Mouse (Mus musculus) heart, embryonic 15.5 days (tissue): ENCODE results near the gene Prkg1. TPM values are rescaled to one million over a fixed set of nuclear protein-coding genes. Genes with fewer than 3 reads are reported as not detected.

Experiments
- ATAC-seq: fragments of 200-750 bp; cut with Nextera tagmentation; replicated peaks from 2 replicates; pipeline ENCODE4 v1.8.0; 2017; ENCODE audit warnings: low read depth, moderate TSS enrichment; ENCODE audit not compliant: insufficient number of reproducible peaks, insufficient read depth, low FRiP score
- H3K27ac ChIP-seq: fragments of 300-500 bp; sonication (generic); 2 replicates; pipeline ENCODE4 v1.5.1; 2015; ENCODE audit warnings: mild to moderate bottlenecking, inconsistent platforms
- H3K27me3 ChIP-seq: fragments of 300-500 bp; sonication (generic); 2 replicates; pipeline ENCODE4 v1.6.1; 2015; ENCODE audit warnings: inconsistent platforms
- H3K36me3 ChIP-seq: fragments of 300-500 bp; sonication (generic); 2 replicates; pipeline ENCODE4 v1.6.1; 2015; ENCODE audit warnings: mild to moderate bottlenecking, inconsistent platforms
- H3K4me1 ChIP-seq: fragments of 300-500 bp; sonication (generic); replicated peaks from 2 replicates; pipeline ENCODE4 v1.6.1; 2015; ENCODE audit warnings: inconsistent platforms
- H3K4me2 ChIP-seq: fragments of 300-500 bp; sonication (generic); 2 replicates; pipeline ENCODE4 v1.6.1; 2015; ENCODE audit warnings: inconsistent platforms, mild to moderate bottlenecking, moderate library complexity
- H3K4me3 ChIP-seq: fragments of 300-500 bp; sonication (generic); 2 replicates; pipeline ENCODE4 v1.5.1; 2015; ENCODE audit warnings: mild to moderate bottlenecking, inconsistent platforms
- H3K9ac ChIP-seq: fragments of 300-500 bp; sonication (generic); 2 replicates; pipeline ENCODE4 v1.6.1; 2015; ENCODE audit warnings: mild to moderate bottlenecking, inconsistent platforms
- H3K9me3 ChIP-seq: fragments of 300-500 bp; sonication (generic); replicated peaks from 2 replicates; pipeline ENCODE4 v1.6.1; 2016; ENCODE audit warnings: inconsistent platforms
- WGBS: fragments of 180-500 bp; shearing (Covaris S2); methylation state at CpG from one replicate; pipeline ENCODE4 v1.1.7; 2015; ENCODE audit warnings: mixed read lengths; 5-methylcytosine and 5-hydroxymethylcytosine counted together
- polyA plus RNA-seq: library from polyadenylated mRNA; unstranded; fragments of >200 nt; fragmentation: Nextera tagmentation; extraction: Ambion mirVana; gene quantifications from 2 replicates; pipeline ENCODE4 v1.2.1, GENCODE M21; 2015

The Prkg1 gene
- polyA plus RNA-seq, 1 experiment from 2014 or later, result 6.0 TPM

DNA sequence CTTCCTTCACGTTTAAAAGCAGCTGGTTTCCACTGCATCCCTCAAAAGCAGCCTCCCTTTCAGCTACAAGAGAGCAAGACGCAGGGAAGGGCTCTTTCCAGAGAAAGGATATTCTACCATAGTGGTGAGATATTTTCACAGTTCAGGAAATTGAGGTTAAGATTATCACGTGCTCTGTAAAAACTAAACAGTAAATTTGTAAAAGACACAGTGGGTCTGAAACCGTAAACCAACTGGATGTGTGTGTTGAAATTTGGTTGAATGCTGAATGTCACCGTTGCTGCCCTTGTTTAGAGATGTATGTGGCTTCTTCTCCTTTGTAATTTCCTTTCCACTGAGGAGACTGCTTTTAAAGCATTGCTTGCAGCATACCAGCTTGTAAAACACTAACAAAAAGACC lies 565.2 kb downstream of the Prkg1 start:
- no peak overlapping the region for H3K4me3 ChIP-seq
- WGBS, result 45% methylated on average over 5 of the region's 5 CpGs
- no peak overlapping the region for H3K4me2 ChIP-seq
- H3K36me3 ChIP-seq, result no peaks in the 10 kb centered on the region
- no peaks in the 10 kb centered on the region for H3K9me3 ChIP-seq
- H3K27me3 ChIP-seq, result no peaks in the 10 kb centered on the region
- no peak overlapping the region for H3K9ac ChIP-seq
- no peak for ATAC-seq
- peaks cover 7% of the 10 kb centered on the region; the same call in 1 of the 2 replicates for H3K4me1 ChIP-seq
- H3K27ac ChIP-seq, result no peak overlapping the region

DNA sequence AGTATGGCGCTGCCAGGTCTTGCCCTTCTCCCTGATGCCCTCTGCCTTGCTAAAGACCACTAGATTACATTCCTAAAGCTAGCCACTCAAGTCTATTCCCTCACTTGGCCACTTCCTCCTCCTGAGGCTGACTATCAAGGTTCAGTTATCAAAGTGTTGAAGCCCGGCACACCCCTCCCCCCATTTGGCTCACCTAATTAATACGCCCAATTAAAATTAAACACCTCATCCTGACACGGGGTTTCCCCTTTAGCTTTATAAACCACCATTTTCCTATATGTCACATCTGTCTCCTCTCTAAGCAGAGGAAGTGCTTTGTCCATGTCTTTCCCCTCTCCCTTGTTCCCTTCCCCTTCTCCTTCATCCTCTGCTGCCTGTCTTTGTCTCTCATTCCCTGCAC lies 566.4 kb downstream of the Prkg1 start:
- Histone ChIP-seq H3K27ac (no peak overlapping the region), H3K9ac (no peak overlapping the region), H3K9me3 (no peaks in the 10 kb centered on the region), H3K4me3 (no peak overlapping the region), H3K36me3 (no peaks in the 10 kb centered on the region), H3K27me3 (no peaks in the 10 kb centered on the region), H3K4me2 (no peak overlapping the region), H3K4me1 (peaks cover 7% of the 10 kb centered on the region; the same call in 1 of the 2 replicates)
- 61% methylated on average over 4 of the region's 4 CpGs for WGBS
- no peak for ATAC-seq

DNA sequence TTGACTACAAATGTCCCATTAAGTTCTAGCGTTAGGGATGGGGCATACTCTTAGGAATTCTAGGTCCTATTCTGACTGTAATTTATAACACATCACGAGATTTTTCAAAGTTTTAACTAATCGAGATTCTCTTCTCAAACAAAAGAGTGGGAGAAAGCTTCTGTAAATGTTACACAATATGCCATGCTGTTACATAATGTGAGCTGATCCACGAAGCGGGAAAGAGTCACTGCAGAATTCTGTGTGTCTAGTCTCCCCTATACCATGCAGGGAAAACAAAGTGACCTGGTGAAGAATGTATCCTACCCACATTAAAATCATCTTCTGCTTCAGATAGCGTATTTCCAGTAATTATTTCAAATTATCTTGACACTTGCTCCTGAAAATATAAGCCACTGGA lies 567.8 kb downstream of the Prkg1 start:
- Histone ChIP-seq H3K9ac (no peak overlapping the region), H3K36me3 (no peaks in the 10 kb centered on the region), H3K9me3 (no peaks in the 10 kb centered on the region), H3K4me2 (no peak overlapping the region), H3K27me3 (no peaks in the 10 kb centered on the region), H3K4me1 (peaks cover 7% of the 10 kb centered on the region; the same call in 1 of the 2 replicates), H3K27ac (no peak overlapping the region), H3K4me3 (no peak overlapping the region)
- WGBS, result 85% methylated on average over 6 of the region's 6 CpGs
- ATAC-seq, result no peak

DNA sequence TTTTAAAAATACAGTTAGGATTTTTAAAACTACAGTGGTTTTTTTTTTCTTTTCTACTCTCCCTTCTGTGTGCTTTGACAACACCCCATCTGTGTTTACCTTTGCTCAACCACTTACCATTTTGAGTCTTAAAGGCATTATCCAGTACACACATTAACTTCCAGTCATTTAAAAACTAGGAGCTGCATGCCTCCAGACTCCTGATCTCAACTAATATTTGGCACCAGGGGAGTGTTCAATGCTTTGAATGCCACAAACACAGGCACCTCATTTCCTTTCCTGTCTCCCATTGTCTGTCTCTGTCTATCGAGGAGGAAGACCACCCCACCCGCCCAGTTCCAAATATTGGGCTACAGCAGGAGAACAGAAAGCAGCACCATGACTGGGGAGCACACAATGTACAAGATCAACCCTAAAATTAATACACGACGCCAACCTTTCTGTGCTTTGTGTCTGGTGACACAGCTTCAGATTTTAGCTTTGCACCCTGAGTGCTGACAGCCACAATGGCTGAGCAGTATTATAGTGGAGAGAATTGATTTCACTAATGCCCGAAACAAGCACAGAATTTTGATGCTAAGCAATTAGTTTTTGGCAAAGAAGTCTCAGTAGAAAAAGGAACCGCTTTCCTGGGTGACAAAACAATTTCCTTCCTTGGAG lies 576.1 kb downstream of the Prkg1 start:
- ATAC-seq, result no peak
- WGBS, result 75% methylated on average over 6 of the region's 6 CpGs
- Histone ChIP-seq H3K4me3 (no peak overlapping the region), H3K27me3 (no peaks in the 10 kb centered on the region), H3K9me3 (no peaks in the 10 kb centered on the region), H3K4me1 (no peaks in the 10 kb centered on the region), H3K36me3 (no peaks in the 10 kb centered on the region), H3K9ac (no peak overlapping the region), H3K27ac (no peak overlapping the region), H3K4me2 (no peak overlapping the region)

DNA sequence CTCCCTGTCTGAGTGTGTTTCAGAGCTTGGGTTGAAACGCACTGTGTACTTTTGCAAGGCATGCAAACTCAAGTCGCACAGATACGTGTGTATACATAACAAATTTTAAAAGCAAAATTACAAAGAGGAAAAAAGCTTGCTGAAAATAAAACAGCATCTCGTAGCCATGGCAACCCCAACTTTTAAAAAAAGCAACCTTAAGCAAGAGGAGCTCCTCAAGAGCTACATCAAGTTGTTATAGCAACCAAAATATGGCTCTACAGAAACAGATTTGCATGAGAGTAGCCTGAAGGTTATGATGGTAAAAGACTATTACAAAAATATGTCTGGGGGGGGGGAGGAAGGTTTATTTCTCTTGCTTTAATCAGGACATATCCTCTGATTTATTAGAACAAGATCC lies 584.1 kb downstream of the Prkg1 start:
- Histone ChIP-seq H3K36me3 (no peaks in the 10 kb centered on the region), H3K4me2 (no peak overlapping the region), H3K4me1 (no peaks in the 10 kb centered on the region), H3K4me3 (no peak overlapping the region), H3K27ac (no peak overlapping the region), H3K27me3 (no peaks in the 10 kb centered on the region), H3K9me3 (no peaks in the 10 kb centered on the region), H3K9ac (no peak overlapping the region)
- WGBS, result 80% methylated on average over 4 of the region's 4 CpGs
- ATAC-seq, result no peak

DNA sequence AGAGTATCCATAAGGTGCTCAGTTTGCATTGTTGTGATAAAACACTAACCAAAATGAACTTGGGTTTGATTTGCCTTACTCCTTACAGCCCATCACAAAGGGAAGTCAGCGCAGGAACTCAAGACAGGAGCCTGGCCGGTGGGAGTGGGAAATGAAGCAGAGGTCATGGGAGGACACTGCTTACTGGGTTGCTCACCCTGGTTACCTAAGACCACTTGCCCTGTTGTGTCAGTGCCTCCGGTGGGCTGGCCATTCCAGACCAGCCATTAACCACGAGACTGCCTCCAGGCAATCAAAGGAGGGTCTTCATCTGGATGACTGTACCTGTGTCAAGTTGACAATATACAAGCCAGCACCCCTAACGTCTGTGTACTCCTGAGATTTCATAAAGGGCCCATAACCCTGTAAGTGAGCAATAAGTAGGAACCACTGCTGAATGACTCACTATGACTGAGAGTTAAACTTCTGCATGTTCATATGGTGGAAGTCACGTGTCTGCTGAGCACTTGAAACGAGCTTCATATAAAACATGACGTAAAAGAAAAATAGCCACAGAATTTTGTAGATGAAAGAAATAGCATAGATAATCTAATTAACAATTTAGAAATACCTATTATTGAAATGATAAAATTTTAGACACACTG lies 587.4 kb downstream of the Prkg1 start:
- 81% methylated on average over 8 of the region's 8 CpGs for WGBS
- Histone ChIP-seq H3K9ac (no peak overlapping the region), H3K4me1 (no peaks in the 10 kb centered on the region), H3K36me3 (no peaks in the 10 kb centered on the region), H3K27me3 (no peaks in the 10 kb centered on the region), H3K4me2 (no peak overlapping the region), H3K9me3 (no peaks in the 10 kb centered on the region), H3K27ac (no peak overlapping the region), H3K4me3 (no peak overlapping the region)
- no peak for ATAC-seq

DNA sequence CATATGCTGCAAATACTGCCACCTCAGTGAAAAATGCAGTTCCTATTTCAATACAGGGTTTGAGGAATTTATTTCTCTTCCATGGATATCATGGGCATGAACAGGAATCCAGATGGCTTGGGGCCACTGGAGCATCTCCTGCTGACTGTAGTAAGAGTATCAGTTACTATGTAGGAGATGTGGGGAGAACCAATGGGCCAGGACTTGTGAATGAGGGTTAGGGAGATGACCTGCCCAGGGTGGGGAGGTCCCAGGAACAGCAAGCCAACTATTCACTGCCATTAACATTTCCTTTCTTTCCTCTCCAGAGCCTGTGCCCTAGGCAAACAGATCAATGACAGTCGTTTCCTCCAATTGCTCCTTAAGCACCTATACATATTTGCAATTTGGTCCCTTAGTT lies 593.8 kb downstream of the Prkg1 start:
- Histone ChIP-seq H3K4me2 (no peak overlapping the region), H3K4me1 (no peaks in the 10 kb centered on the region), H3K36me3 (no peaks in the 10 kb centered on the region), H3K27me3 (no peaks in the 10 kb centered on the region), H3K9ac (no peak overlapping the region), H3K27ac (no peak overlapping the region), H3K9me3 (no peaks in the 10 kb centered on the region), H3K4me3 (no peak overlapping the region)
- no peak for ATAC-seq
- WGBS, result 71% methylated on average over 1 of the region's 1 CpGs

DNA sequence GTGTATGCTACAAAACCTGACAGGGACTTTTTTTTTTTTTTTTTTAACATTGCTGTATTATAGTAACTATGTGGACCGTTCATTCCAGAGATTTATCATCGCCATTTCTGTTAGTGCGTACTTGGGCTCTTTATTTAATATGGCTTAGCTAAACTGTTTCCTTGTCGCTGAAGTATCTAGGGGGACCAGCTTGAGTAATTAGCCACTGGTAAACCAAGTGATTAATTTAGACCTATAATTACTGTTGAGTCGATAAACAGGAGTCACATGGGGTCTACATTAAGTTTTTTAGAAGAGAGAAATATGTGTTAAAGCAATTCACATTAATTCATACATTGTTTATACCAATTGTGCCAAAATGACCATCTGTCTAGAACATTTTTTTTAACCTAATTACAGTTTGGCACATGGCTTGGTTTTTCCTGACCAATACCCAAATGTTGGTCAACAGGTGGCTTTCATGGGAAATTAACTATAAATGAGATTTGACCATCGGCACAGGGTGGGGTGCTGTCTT lies 605.8 kb downstream of the Prkg1 start:
- H3K4me2 ChIP-seq, result no peak overlapping the region
- no peak overlapping the region for H3K27ac ChIP-seq
- H3K27me3 ChIP-seq, result no peaks in the 10 kb centered on the region
- H3K4me3 ChIP-seq, result no peak overlapping the region
- 89% methylated on average over 6 of the region's 6 CpGs for WGBS
- no peak for ATAC-seq
- no peak overlapping the region for H3K9ac ChIP-seq
- H3K4me1 ChIP-seq, result no peaks in the 10 kb centered on the region
- no peaks in the 10 kb centered on the region for H3K36me3 ChIP-seq
- no peaks in the 10 kb centered on the region for H3K9me3 ChIP-seq

DNA sequence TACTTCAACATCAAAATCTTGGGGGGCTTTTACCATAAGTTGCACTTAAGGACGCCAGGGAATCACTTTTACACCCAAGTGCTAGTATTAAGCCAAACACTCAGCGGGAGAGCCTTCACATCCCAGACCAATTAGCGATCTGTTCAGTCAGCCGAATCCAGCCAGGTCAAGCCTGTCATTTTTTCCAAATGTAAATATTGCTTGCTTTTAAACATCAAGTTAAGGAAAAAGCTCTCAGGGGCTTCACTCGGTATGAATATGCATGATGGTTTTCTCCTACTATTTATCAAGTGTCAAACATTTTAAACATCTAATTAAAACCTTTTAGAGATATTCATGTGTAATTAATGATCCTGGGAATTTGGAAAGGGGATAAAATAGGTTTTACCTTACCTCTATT lies 611.4 kb downstream of the Prkg1 start:
- H3K36me3 ChIP-seq, result no peaks in the 10 kb centered on the region
- no peak overlapping the region for H3K4me3 ChIP-seq
- H3K27me3 ChIP-seq, result no peaks in the 10 kb centered on the region
- H3K4me2 ChIP-seq, result no peak overlapping the region
- no peak overlapping the region for H3K27ac ChIP-seq
- no peaks in the 10 kb centered on the region for H3K9me3 ChIP-seq
- 58% methylated on average over 5 of the region's 5 CpGs for WGBS
- H3K9ac ChIP-seq, result no peak overlapping the region
- no peaks in the 10 kb centered on the region for H3K4me1 ChIP-seq
- ATAC-seq, result no peak

DNA sequence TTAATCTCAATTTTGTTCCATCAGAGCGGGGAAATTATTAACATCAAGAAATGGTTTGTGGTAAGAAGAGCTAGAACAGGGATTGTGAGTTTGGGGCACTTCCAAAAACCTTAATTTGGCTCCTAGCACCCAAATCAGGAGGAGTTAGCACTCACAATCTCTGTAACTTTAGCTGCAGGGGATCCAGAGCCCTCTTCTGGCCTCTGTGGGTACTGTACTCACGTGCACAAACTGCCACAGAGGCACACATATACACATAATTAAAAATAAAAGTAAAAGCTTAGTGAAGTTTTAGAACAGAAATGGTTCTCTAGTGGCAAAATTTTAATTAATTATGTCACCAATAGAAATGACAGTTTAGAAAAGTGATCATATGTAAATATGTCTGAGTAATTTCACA lies 614.9 kb downstream of the Prkg1 start:
- H3K9ac ChIP-seq, result no peak overlapping the region
- H3K9me3 ChIP-seq, result no peaks in the 10 kb centered on the region
- no peak overlapping the region for H3K27ac ChIP-seq
- no peaks in the 10 kb centered on the region for H3K4me1 ChIP-seq
- H3K27me3 ChIP-seq, result no peaks in the 10 kb centered on the region
- H3K4me3 ChIP-seq, result no peak overlapping the region
- H3K36me3 ChIP-seq, result no peaks in the 10 kb centered on the region
- WGBS, result 93% methylated on average over 2 of the region's 2 CpGs
- ATAC-seq, result no peak
- H3K4me2 ChIP-seq, result no peak overlapping the region

DNA sequence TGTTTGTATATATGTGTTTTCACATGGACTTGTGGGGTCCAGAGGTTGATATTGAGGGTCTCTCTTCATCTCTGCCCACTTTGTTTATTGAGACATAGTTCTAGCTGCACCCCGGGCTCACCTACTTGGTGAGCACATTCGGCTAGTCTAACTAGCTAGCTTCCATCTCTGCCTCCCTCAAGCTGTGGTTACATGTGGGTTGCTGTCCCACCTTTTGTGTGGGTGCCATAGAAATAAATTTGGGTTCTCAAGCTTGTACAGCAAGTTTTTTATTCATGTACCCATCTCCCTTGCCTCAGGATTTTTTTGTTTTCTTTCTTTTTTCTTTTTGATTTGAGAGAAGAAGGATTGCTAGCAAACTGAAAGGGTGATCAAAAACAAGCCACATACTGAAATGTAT lies 617.4 kb downstream of the Prkg1 start:
- no peaks in the 10 kb centered on the region for H3K4me1 ChIP-seq
- no peaks in the 10 kb centered on the region for H3K9me3 ChIP-seq
- H3K36me3 ChIP-seq, result no peaks in the 10 kb centered on the region
- no peak overlapping the region for H3K9ac ChIP-seq
- no peak overlapping the region for H3K4me2 ChIP-seq
- no peak overlapping the region for H3K27ac ChIP-seq
- H3K4me3 ChIP-seq, result no peak overlapping the region
- no peak for ATAC-seq
- WGBS, result 84% methylated on average over 2 of the region's 2 CpGs
- no peaks in the 10 kb centered on the region for H3K27me3 ChIP-seq

DNA sequence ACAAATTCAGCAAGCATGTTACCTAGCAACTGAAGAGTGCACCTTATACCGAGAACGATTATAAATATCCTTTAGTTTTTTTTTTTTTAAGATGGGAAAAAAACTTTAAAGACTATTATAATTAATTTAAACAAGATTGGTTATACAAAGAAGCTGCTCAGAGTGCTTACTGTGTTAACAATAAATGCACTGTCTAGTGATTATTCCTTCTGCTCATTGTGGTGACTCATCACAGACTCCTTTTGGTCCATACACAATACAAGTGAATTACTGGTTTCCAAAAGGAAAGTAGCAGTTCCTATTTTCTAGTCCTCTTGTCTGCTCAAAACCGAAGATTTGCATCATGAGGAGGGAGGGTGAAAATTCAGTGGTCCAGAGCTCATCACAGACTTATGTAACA lies 618.7 kb downstream of the Prkg1 start:
- Histone ChIP-seq H3K36me3 (no peaks in the 10 kb centered on the region), H3K9ac (no peak overlapping the region), H3K4me3 (no peak overlapping the region), H3K4me1 (no peaks in the 10 kb centered on the region), H3K27me3 (no peaks in the 10 kb centered on the region), H3K9me3 (no peaks in the 10 kb centered on the region), H3K27ac (no peak overlapping the region), H3K4me2 (no peak overlapping the region)
- WGBS, result 61% methylated on average over 3 of the region's 3 CpGs
- ATAC-seq, result no peak
